Comparison of ENCODE assay signal across 17 mouse cellular contexts in genomic region chr2:126920358-126921060, GRCm38 (mm10). TPM values are rescaled to one million over a fixed set of nuclear protein-coding genes. Genes with fewer than 3 reads are reported as not detected.
A peak's percentile ranks its signal among the peaks of the same experiment; 100 is the strongest.
DNase-seq lines count a peak whose midpoint lies in the region; ATAC-seq lines count a peak whose summit lies in the region.
"Had no signal": no experiment of that assay in that cellular context is flagged by ENCODE, and none has a peak within 500 bp of the region (broad histone marks: within the 10 kb centered on the region; RNA-seq: fewer than 3 reads in every experiment).

No protein-coding gene starts in this region.

- peak; percentile 76 for DNase-seq in CD4-positive helper T cell, adult 2 months (ENCODE audit: low read depth, low spot score)
- peak; percentile 36 to 50 for DNase-seq in CD8-positive naive resting alpha-beta T cell, adult 2 months (ENCODE audit: low read depth in 2 of 2, low spot score in 2 of 2)
- DNase-seq in naive thymus-derived CD4-positive, alpha-beta T cell, adult 2 months (ENCODE audit: low read depth) = peak; percentile 72
- DNase-seq in thymus, postnatal 25 days = peak; percentile 38
- no peak for DNase-seq in adrenal gland, adult 8-10 months
- no peak for DNase-seq in layer of hippocampus, adult 8-10 months (ENCODE audit: low spot score in 2 of 2)
- DNase-seq: adrenal gland, postnatal 10 days; cerebellum, adult 18-20 months; cerebellum, postnatal 36 days; embryo, embryonic 11 days; gastrocnemius, postnatal 36 days; heart, adult 2 months; kidney, postnatal 4 days; liver; right cerebral cortex, postnatal 25 days had no signal

- ATAC-seq in megakaryocyte progenitor cell, adult 5-6 weeks (replicated peaks; ENCODE audit: poor library complexity) = no peak
- ATAC-seq: intestine, postnatal 0 days had no signal

RNA-seq across cellular contexts. Expression of gene Sppl2a, which starts 12.5 kb away (rescaled TPM):
- 10 to 100 TPM; 83.8 to 96.5 (median 89.4) TPM for total RNA-seq in adrenal gland, adult 8-10 months (2022)
- total RNA-seq in layer of hippocampus, adult 8-10 months (2022) = 10 to 100 TPM; 28.7 to 33.1 (median 30.3) TPM
- 42.2 and 42.6 TPM in 2 replicates for total RNA-seq in megakaryocyte progenitor cell, adult 5-6 weeks (2015)
- total RNA-seq in megakaryocyte progenitor cell, adult 5-6 weeks (2017) = 28.8 and 32.8 TPM in 2 replicates

RNA-seq across cellular contexts. Expression of gene Trpm7, which starts 44.5 kb away (rescaled TPM):
- 10 to 100 TPM; 37.0 to 59.1 (median 50.0) TPM for total RNA-seq in adrenal gland, adult 8-10 months (2022)
- 10 to 100 TPM; 42.5 to 53.0 (median 47.9) TPM for total RNA-seq in layer of hippocampus, adult 8-10 months (2022)
- total RNA-seq in megakaryocyte progenitor cell, adult 5-6 weeks (2015) = 85.5 and 90.1 TPM in 2 replicates
- 92.7 and 118 TPM in 2 replicates for total RNA-seq in megakaryocyte progenitor cell, adult 5-6 weeks (2017)

Comparison
In these comparisons a context has a peak if more than half of its experiments do, and no peak if none do; other contexts are left out.
1. DNase-seq: peak in CD4-positive helper T cell, adult 2 months (single experiment), CD8-positive naive resting alpha-beta T cell, adult 2 months (2 of 2), naive thymus-derived CD4-positive, alpha-beta T cell, adult 2 months (single experiment) and thymus, postnatal 25 days (single experiment); none in adrenal gland, adult 8-10 months (single experiment) and layer of hippocampus, adult 8-10 months (0 of 2).